Mouse (Mus musculus) liver, embryonic 15.5 days (tissue): Measurements from ENCODE around the gene Nacc1. TPM values are rescaled to one million over a fixed set of nuclear protein-coding genes. Genes with fewer than 3 reads are reported as not detected.
"Not testable (repeated sequence)": the region's sequence is repeated elsewhere in the genome, so short reads cannot be mapped to it uniquely, and the experiment has no call there.

ENCODE experiments used
- ATAC-seq: fragments of 200-750 bp; cut with Nextera tagmentation; 2 replicates; pipeline ENCODE4 v1.8.0; 2017; ENCODE audit warnings: moderate number of reproducible peaks, mild to moderate bottlenecking, moderate library complexity; ENCODE audit not compliant: insufficient read depth
- H3K27ac ChIP-seq: fragments of 300-500 bp; sonication (generic); replicated peaks from 2 replicates; pipeline ENCODE4 v1.5.1; 2015; ENCODE audit warnings: mild to moderate bottlenecking, inconsistent platforms
- H3K27me3 ChIP-seq: fragments of 300-500 bp; sonication (generic); 2 replicates; pipeline ENCODE4 v1.6.1; 2015; ENCODE audit warnings: mild to moderate bottlenecking, inconsistent platforms
- H3K36me3 ChIP-seq: fragments of 300-500 bp; sonication (generic); replicated peaks from 2 replicates; pipeline ENCODE4 v1.6.1; 2015; ENCODE audit warnings: moderate library complexity, mild to moderate bottlenecking, inconsistent platforms
- H3K4me1 ChIP-seq: fragments of 300-500 bp; sonication (generic); replicated peaks from 2 replicates; pipeline ENCODE4 v1.6.1; 2015; ENCODE audit warnings: inconsistent platforms
- H3K4me2 ChIP-seq: fragments of 300-500 bp; sonication (generic); 2 replicates; pipeline ENCODE4 v1.6.1; 2015; ENCODE audit warnings: moderate library complexity, mild to moderate bottlenecking, inconsistent platforms
- H3K4me3 ChIP-seq: fragments of 300-500 bp; sonication (generic); replicated peaks from 2 replicates; pipeline ENCODE4 v1.5.1; 2015; ENCODE audit warnings: mild to moderate bottlenecking, inconsistent platforms
- H3K9ac ChIP-seq: fragments of 300-500 bp; sonication (generic); 2 replicates; pipeline ENCODE4 v1.6.1; 2015; ENCODE audit warnings: moderate library complexity, mild to moderate bottlenecking, inconsistent platforms
- H3K9me3 ChIP-seq: fragments of 300-500 bp; sonication (generic); replicated peaks from 2 replicates; pipeline ENCODE4 v1.6.1; 2016; ENCODE audit warnings: inconsistent platforms
- WGBS: fragments of 180-500 bp; shearing (Covaris S2); methylation state at CpG from one replicate; pipeline ENCODE4 v1.1.7; 2015; ENCODE audit warnings: mixed read lengths; ENCODE audit not compliant: insufficient replicate concordance; 5-methylcytosine and 5-hydroxymethylcytosine counted together
- polyA plus RNA-seq: library from polyadenylated mRNA; unstranded; fragments of >200 nt; fragmentation: Nextera tagmentation; extraction: Ambion mirVana; gene quantifications from 2 replicates; pipeline ENCODE4 v1.2.1, GENCODE M21; 2015

Gene Nacc1
- polyA plus RNA-seq, 1 experiment from 2014 or later, result 6.2 TPM

DNA sequence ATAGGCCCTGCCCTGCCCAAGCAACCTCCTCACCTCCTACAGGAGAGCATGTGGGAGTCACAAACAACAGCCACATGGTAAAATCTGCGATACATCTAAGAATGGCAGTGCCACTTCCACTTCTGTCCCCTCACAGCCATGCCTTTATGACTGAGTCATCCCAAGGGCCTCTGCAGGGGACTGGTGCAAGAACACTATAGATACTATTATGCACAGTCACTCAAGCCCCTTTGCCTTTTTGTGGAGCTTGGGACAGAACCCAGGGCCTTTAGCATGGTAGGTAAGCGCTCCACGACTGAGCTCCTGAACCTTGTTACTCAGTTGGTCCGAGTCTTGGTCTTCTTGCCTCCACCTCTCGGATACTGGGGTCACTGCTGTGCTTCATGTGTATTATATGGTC, 10.4 kb downstream of the Nacc1 start:
- Histone ChIP-seq H3K36me3 (peaks cover 64% of the 10 kb centered on the region), H3K9ac (no peak overlapping the region), H3K27me3 (no peaks in the 10 kb centered on the region), H3K4me2 (no peak overlapping the region), H3K27ac (no peak overlapping the region), H3K4me3 (no peak overlapping the region), H3K4me1 (peaks cover 10% of the 10 kb centered on the region), H3K9me3 (no peaks in the 10 kb centered on the region)
- 79% methylated on average over 5 of the region's 5 CpGs for WGBS
- no peak for ATAC-seq

- H3K9ac ChIP-seq, H3K27me3 ChIP-seq, H3K4me2 ChIP-seq, H3K9me3 ChIP-seq, H3K4me3 ChIP-seq: not testable (repeated sequence)
- H3K27ac ChIP-seq, result peak overlapping the region; percentile 0; the same call in 1 of the 2 replicates
- WGBS, result 62% methylated on average over 5 of the region's 5 CpGs
- peaks cover 41% of the 10 kb centered on the region for H3K36me3 ChIP-seq
- H3K4me1 ChIP-seq, result peaks cover 40% of the 10 kb centered on the region
- ATAC-seq, result peak; percentile 51
Measured at GRCm38 (mm10) chr8:84670295-84671006, 17.2 kb downstream of the Nacc1 start.

- 53% methylated on average over 6 of the region's 6 CpGs for WGBS
Measured at GRCm38 (mm10) chr8:84668731-84669485, 18.8 kb downstream of the Nacc1 start.

GRCm38 (mm10) chr8:84668081-84668480, 19.6 kb downstream of the Nacc1 start:
- no peak for ATAC-seq
- Histone ChIP-seq H3K9me3 (no peaks in the 10 kb centered on the region), H3K4me1 (peaks cover 52% of the 10 kb centered on the region), H3K4me2 (no peak overlapping the region), H3K27ac (no peak overlapping the region), H3K4me3 (no peak overlapping the region), H3K9ac (no peak overlapping the region), H3K36me3 (peaks cover 19% of the 10 kb centered on the region), H3K27me3 (no peaks in the 10 kb centered on the region)
- 67% methylated on average over 1 of the region's 1 CpGs for WGBS

More at GRCm38 (mm10) chr8:84668731-84669485, 18.8 kb downstream of the Nacc1 start:
- Histone ChIP-seq H3K9ac (no peak overlapping the region), H3K36me3 (peaks cover 27% of the 10 kb centered on the region), H3K9me3 (no peaks in the 10 kb centered on the region), H3K27ac (no peak overlapping the region), H3K4me1 (peaks cover 45% of the 10 kb centered on the region), H3K27me3 (no peaks in the 10 kb centered on the region), H3K4me2 (no peak overlapping the region), H3K4me3 (no peak overlapping the region)
- ATAC-seq, result no peak

DNA sequence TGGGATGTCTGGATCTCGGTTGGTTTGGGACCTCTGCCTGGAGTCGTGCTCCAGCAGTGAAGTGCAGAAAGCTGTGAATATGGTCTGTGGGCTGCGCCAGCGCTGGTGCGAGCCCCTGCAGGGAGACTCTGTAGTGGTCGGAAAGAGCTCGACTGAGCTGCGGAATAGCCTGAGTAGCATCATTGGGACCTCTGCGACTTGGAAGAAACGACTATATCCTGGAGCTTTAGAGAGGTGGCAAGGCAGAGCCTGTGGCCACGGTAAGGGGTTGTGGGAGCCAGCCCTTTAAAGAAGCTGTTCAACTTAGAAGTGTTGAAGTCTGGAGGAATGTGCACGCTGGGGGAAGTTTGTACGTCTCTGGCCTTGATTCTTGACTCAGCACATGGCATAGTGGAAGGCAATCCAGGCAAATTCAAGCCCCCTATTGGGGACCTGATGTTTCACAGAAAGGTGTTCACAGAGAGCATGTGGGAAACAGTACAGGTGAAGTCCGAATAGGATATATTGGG, 22.2 kb downstream of the Nacc1 start:
- H3K27ac ChIP-seq, result peak overlapping the region; percentile 96
- no peaks in the 10 kb centered on the region for H3K27me3 ChIP-seq
- WGBS, result 1% methylated on average over 14 of the region's 14 CpGs
- H3K4me2 ChIP-seq, result peak overlapping the region; percentile 99
- H3K36me3 ChIP-seq, result no peaks in the 10 kb centered on the region
- H3K9me3 ChIP-seq, result no peaks in the 10 kb centered on the region
- peak overlapping the region; percentile 84 for H3K9ac ChIP-seq
- H3K4me1 ChIP-seq, result peaks cover 74% of the 10 kb centered on the region
- peak overlapping the region; percentile 76 for H3K4me3 ChIP-seq
- ATAC-seq, result no peak

DNA sequence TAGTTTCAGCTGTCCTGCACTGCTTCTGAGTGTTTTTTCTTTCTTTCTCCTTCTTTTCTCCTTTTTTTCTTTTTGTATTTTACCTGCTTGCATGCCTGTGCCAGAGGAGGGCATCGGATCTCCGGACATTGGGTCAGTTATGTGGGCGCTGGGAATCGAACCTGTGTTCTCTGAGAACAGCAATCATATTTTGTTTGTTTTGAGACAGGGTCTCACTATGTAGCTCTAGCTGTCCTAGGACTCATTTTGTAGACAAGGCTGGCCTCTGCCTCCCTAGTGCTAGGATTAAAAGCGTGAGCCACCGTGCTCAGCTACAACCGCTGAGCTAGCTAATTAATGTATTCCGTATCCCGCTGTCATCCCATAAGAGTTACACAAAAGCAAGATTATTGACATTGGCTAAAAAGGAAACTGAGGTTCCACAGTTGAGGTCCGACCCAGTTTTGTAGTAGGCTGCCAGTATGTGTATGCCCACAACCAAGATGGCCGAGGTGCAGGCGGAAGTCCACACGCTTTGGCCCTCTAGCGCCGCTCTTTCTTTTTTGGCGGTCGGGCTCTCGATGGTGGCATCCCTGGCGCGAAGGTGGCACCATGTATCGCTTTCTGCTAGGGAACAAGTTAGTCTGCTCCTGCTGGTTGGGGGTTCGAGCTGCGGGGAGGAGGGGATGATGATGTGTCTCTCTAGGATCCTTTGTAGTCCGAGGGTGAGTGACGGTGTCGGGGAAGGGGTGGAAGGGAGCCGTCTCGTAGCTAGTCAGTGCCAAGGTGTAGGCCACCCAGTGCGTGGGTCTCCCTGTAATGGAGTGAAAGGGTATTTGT, 22.9 kb downstream of the Nacc1 start:
- H3K27me3 ChIP-seq, result no peaks in the 10 kb centered on the region
- peak overlapping the region; percentile 96 for H3K27ac ChIP-seq
- peak overlapping the region; percentile 99 for H3K4me2 ChIP-seq
- H3K9ac ChIP-seq, result peak overlapping the region; percentile 84
- H3K36me3 ChIP-seq, result no peaks in the 10 kb centered on the region
- peak; percentile 37 for ATAC-seq
- H3K4me3 ChIP-seq, result peak overlapping the region; percentile 76
- WGBS, result under 1% methylated on average over 29 of the region's 29 CpGs
- peaks cover 76% of the 10 kb centered on the region for H3K4me1 ChIP-seq
- no peaks in the 10 kb centered on the region for H3K9me3 ChIP-seq

DNA sequence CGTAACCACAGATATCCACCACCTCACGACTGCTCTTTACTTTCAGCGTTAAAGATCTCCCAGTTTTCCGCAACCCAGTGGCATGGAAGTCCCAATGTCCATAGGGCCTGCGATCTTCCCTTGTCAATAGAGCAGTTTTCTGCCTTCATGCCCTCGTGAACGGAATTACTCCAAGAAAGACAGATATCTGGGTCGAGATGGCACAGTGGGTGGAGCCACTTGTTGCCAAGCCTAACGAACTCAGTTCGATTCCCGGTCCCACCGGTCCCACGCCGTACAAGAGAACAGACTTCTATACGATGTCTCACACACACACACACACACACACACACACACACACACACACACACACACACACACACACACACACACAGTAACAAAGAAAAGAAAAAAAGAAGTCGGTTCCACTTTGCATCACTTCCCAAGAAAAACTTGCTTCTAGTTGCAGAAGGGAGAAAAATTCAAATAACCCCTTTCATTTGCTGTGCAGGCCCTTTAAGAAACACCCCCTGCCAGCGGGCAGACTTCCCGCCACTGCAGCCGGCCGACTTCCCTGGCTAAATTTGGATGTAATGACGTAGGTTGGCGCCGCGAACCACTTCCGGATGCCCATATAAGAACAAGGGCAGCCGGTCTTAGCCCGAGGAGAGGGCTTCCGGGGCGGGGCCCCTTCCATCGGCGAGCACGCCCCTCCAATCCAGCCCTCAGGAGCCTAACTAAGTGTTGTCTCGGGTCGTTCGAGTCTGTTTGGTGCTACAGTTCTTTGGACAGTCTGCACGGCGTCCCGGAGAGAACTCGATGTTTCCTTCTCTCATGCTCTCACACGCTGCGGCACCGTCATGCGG, 24.0 kb downstream of the Nacc1 start:
- Histone ChIP-seq H3K9ac (peak overlapping the region; percentile 84), H3K4me2 (peak overlapping the region; percentile 99), H3K27ac (peak overlapping the region; percentile 96), H3K36me3 (no peaks in the 10 kb centered on the region), H3K4me3 (peak overlapping the region; percentile 76), H3K27me3 (no peaks in the 10 kb centered on the region), H3K4me1 (peaks cover 82% of the 10 kb centered on the region), H3K9me3 (no peaks in the 10 kb centered on the region)
- WGBS, result 3% methylated on average over 43 of the region's 43 CpGs
- peak; percentile 77 for ATAC-seq

DNA sequence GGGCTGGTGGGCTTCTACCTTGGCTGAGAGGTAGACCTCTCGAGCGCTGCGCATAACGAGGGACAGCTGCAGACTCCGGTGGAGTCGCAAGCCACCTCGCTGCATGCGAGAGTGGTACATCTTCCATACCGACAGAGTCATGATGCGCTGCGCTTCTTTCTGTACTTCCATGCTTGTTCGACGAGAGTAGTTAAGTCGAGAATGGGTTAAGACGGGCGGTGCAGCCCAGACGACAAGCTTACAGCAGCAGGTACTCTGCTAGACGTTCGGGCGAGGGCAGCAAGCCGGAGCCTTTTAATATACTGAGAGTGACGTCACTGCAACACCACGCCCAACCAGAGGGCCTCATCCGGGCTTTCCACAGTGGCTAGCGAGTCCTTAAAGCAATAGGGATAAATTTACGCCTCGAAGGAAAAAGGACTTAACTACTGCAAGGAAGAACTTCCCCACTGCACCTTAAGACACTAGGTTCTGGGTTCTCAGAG, 25.0 kb downstream of the Nacc1 start, which contains the start of gene Ier2:
Gene Ier2 (minus strand): TSS at position 272 of the 485 bp plus-strand sequence.
- H3K36me3 ChIP-seq, result no peaks in the 10 kb centered on the region
- H3K4me2 ChIP-seq, result peak within 1 kb of the TSS; percentile 99
- peak; percentile 65 for ATAC-seq
- no peaks in the 10 kb centered on the region for H3K27me3 ChIP-seq
- H3K4me3 ChIP-seq, result peak within 1 kb of the TSS; percentile 76
- H3K9ac ChIP-seq, result peak within 1 kb of the TSS; percentile 84
- peak within 1 kb of the TSS; percentile 96 for H3K27ac ChIP-seq
- H3K4me1 ChIP-seq, result peaks cover 81% of the 10 kb centered on the region
- H3K9me3 ChIP-seq, result no peaks in the 10 kb centered on the region
- whole genome bisulfite sequencing, result under 1% methylated on average over 27 of the region's 27 CpGs

DNA sequence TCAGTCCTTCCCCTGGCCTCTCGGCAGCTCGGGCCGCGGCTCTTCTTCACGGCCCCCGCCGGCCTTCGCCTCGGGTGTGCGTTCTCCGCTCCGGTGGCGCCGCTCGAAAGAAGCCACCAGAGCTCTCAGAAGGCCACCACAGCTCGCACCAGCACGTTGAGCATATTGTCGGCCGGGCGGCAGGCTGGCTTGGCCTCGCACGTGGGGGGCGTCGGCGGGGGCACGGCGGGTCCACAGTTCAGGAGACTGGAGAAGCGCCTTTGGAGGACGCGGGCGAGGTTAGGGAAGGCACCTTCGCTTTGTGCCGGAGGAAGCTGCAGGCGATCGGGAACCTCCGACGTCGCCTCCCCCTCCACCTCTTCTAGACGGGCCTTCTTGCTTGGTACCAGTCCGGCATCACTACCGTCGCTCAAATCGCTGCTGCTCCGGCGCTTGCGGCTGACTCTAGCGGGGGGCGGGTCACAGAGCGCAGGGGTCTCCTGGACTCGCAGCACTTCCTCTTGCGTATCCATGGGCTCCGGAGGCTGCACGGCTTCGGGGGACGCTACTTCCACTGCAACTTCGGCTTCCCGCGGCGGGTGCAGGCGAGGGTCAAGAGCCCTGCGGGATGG, 25.6 kb downstream of the Nacc1 start:
- peaks cover 84% of the 10 kb centered on the region for H3K4me1 ChIP-seq
- peak overlapping the region; percentile 76 for H3K4me3 ChIP-seq
- peak; percentile 3; the same call in 1 of the 2 replicates for ATAC-seq
- peak overlapping the region; percentile 96 for H3K27ac ChIP-seq
- H3K36me3 ChIP-seq, result no peaks in the 10 kb centered on the region
- H3K4me2 ChIP-seq, result peak overlapping the region; percentile 99
- WGBS, result under 1% methylated on average over 61 of the region's 61 CpGs
- no peaks in the 10 kb centered on the region for H3K9me3 ChIP-seq
- peak overlapping the region; percentile 84 for H3K9ac ChIP-seq
- H3K27me3 ChIP-seq, result no peaks in the 10 kb centered on the region
